Mouse (Mus musculus) right cerebral cortex, postnatal 25 days (tissue): ENCODE results near the gene 4930455H04Rik.

Source experiments
- DNase-seq: peaks from one replicate; pipeline ENCODE4 v3.0.0; 2022

4930455H04Rik gene

DNA sequence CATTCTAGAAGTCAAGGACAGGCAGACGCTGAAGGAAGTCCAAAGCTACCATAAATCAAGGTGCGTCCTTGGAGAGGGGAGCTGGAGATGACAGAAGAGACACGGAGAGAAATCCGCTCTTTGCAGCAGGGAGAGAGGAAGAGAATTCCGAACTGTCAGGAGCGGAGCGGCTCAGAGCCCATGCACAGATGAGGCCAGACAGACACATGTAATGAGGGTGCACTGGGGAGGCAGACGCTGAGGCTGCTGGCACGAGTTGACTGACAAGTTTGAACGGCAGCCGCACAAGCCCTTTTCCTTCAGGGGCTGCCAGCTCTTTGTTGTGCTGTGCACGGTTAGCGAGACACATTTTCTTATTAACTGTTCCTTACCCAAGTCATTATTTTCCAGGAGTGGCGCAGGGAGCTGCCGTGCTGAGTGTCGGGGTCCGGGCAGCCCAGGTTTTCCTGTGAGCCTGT is 502 bp downstream of the 4930455H04Rik start, which contains the start of gene Palmd:
Gene Palmd, minus strand, starts transcription at position 448 of the 458 bp plus-strand sequence.
- peak; percentile 59 for DNase-seq

DNA sequence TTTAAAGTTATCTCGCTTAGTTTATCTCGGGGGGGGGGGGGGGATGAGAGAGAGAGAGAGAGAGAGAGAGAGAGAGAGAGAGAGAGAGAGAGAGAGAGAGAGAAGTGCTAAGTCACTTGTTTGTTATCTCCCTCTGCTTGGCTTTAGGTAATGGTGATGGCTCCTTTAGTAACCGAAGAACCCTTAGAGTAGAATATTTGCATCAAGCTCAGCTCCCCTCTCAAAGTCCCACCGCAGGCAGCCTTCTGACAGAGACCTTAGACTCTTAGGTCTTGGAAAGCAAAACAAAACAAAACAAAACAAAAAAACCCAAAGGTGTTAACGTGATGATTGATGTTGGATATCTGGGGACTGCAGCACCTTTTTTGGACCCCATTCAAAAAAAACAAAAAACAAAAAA is 936 bp downstream of the 4930455H04Rik start:
- no peak for DNase-seq

DNA sequence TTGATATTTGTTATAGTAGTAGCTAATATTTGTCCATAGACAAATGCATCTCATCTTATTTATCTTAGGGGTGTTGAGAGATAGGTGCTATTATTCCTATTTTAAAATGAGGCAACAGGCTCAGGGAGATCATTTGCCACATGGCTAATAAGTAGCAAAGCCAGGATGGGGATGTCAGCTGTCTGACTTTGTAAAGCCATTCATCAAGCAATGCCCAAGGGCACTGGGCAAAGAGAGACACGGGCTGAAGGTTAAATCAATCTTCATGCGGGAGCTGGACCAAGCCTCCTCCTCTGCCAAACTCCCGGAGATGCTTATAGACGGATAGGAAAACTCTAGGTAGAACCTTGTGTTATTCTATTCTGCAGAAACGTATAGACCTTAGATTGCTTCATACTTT is 1.7 kb downstream of the 4930455H04Rik start:
- no peak for DNase-seq

DNA sequence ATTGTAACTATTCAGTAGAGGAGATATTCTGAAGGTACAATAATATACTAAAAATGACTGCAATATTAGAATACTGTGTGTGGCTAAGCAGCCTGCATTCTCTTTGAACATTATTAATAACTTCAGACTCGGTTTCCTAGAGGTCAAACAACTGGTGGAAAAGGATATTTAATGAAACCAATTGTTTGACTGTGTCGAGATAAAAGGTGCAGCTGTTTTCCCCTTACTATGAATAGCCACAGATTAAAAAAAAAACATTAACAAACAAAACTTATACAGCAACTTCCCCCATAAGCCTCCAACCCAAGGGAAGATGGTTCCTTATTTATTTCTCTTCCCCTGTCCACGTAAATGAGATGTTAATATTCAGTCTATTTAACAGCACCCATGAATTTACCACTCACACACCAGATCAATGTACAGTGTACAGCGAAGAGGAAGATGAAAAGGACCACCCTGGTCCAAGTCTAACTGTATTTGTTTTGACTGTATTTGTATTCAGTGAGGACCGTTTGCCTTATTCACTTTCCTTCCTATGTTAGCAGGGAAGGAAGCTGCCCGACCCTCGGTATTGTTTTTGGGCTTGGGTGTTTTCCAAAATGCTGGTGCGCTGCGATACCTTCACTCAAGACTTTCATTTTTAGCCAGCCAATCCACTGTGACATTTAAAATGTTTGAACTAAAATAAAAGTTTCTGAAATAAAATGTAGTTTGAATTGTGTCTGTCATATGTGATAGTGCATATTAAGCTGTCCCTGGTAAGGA is 13.9 kb downstream of the 4930455H04Rik start:
- no peak for DNase-seq

DNA sequence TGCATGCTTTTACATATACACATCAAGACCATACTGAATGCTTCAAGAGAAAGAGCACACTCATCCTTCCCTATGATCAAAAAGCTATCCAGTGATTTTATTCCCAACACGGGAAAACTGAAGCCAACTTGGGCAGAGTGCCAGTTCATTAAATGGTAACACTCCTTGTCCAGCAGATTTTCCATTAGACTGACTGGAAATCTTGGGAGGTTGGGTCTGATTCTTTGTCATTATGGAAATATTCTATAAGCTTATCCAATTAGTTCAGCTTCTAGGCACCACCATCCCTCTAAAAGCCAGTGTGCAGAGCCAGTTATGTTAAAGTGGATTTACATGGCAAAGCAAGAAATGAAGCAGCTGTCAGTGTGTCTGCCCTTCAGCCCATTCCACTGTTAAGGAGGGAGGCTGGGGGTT is 17.0 kb downstream of the 4930455H04Rik start:
- DNase-seq = no peak

DNA sequence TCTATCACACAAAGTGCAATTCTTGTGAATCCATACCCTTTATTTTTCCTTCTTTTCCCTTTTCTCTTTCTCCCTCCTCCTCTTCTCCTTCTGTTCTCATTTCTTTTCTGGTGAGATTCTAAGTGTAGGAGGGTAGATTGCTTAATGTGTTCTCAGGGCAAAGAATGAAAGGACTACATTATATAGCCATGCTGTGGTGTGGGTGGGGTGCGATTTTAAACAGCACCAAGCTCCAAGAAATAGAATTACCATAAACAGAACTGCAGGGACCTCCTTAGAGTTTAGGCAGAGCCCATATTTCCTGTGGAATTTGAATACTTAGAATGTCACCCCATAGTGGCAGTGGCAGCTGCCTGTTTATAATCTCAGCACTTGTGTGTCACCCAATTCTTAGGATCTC is 17.7 kb downstream of the 4930455H04Rik start:
- DNase-seq = peak; percentile 65

DNA sequence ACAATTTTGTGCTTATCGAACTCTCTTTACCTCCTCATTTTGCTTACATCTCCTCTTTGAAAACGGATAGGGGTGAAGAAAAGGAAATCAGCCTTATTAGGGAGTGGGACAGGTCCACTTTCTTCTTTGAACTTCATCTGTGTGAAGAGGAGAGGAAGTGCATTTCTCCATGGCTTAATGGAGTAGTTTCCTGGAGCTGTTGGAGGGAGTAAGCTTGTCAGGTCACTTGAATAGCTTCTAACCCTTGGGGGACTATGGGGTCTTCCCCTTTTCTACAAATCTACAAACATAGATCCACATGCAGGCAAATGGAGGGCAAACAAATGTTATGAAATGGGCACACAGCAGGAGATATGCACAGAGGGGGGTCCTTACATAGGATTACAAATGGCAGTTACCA is 18.4 kb downstream of the 4930455H04Rik start:
- DNase-seq = no peak

DNA sequence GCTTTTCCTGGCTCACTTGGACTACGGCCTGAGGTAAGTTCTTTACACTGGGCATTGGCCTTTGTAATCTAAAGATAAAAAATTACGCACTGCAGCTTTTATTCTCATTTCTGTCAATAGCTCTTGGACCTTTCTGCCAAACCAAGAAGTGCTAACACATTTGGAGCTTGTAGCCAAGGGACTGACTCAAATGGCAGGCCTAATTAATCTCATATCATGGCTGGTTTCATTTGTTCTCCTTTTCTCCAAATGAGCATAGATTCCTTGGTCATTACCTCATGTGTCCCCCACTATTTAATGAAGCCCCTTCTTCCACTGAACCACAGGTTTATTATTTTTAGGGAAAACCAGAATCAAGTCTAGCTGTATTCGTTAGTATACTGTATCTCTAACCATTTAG is 20.2 kb downstream of the 4930455H04Rik start:
- DNase-seq = no peak

DNA sequence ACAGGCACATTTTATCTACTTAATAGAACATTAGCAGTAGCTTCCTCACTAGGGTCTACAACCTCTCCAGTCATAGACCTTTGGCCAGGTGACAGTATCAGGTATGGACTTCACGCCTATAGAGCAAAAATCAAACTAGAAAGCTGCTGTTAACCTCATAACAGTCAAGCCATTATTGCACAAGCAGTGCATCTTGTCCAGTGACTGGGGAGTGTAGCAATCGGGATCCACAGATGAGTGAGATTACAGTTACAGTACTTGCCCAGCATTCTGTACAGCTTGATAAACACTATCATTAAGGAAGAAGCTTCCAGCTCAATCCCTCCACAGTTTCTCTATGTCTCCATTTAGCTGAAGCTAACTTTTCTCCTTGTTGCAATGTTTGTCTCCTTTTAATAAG is 23.1 kb downstream of the 4930455H04Rik start:
- DNase-seq = no peak

DNA sequence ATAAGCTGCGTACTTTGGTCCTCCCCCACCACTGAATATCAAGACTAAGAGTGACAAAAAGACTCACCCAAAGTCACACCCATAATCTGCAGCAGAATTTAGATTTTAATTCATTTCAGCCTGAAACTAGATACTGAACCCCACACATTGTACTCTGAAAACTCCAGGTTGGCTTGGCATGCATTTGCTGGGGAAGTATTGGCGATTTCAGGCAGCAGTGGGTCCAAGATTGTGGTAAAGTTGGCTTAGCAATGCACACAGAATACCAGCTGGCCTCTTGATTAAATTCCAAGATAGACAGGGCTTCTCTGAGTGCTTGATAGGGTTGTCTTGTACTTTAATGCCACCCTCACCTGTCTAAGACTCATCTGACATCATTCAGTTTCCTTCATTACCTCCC is 24.9 kb downstream of the 4930455H04Rik start:
- DNase-seq = no peak

DNA sequence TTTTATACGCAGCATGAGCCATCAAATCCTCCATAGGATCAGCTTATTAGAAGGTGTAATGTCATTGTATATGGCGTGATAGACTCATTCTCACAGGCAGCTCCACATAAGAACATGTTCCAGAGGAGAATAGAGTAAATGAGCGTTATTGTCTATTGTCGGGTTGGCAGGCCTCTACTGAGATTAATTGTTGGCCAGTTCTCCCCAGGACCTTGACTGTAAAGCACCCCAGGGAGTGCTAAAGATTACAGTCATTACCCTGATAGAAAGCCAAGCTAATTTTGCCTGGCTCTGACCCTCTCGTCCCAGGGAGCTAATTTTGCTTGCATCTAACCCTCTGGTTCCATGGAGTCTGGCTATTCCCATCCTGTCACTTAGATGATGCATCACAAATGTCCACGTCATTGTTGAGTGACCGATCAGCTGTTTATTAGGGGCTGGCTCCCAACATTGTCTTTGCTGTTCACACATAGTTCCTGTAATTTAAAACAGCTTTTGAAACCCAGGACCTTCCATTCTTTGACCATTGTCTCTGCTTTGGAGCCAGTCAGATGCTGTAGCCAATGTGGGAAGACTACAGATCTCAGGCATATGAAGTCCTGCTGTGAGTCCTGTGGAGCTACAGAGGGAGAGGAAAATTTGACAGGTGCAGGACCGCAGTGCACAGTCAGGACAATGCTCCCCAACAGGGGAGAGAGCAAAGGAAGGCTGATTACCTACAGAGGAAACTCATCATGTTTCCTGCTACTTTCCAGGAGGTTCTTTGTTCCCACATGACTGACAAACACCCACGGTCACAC is 33.8 kb downstream of the 4930455H04Rik start:
- DNase-seq = no peak

DNA sequence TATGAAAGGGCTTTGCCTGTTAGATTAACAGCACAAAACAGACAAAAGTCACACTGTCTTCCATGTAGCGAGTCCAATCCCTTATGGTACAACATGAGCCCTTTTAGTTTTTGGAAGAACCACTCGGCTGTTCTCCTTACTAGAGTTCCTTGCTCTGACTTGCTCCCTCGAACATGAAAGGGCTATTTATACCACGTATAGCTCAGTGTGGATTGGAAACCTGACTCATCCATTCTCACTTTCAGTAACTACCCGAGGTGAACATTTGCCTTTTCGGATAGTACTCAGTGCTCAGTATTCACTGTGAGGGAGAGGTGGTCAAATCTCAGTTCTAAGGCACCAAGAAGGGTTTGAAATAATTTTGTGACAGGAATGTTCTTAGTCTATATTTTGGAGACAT is 35.3 kb downstream of the 4930455H04Rik start:
- DNase-seq = no peak

DNA sequence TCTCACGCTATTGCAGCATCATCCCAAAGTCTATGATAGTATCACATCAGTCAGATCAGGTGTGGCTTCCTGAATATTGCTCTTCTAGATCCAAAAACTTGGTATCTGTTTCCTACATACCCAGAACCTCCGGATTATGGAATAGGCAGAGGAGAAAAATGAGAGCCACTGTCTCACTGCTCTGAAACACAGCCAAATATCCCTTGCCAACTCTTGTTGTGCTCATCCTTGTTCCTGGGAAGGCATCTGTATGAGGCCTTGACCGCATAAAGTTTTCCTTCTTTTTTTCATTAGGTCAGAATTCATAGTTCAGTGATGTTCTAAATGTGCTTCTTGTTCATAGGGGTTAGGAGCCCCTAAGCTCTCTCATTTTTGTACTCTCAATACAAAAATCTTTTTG is 38.6 kb downstream of the 4930455H04Rik start:
- DNase-seq = no peak

DNA sequence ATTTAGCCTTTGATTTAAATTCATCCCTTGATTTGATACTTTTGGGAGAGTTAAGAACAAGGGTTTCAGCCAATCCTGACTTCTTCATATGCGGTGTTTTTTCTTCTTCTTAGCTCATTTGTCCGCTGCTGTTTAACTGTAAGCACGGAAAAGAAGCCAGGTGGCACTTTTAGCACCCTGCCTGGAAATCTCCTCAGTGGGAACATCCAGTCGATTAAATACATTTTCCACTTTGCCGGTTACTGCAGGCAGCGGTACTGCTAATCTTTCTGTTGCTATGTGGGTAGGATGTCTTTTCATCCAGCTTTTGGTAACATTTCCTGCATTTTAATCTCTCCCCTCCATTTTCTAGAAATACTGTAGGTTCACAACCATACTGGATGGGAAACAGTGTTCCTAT is 39.3 kb downstream of the 4930455H04Rik start:
- DNase-seq = peak; percentile 54

DNA sequence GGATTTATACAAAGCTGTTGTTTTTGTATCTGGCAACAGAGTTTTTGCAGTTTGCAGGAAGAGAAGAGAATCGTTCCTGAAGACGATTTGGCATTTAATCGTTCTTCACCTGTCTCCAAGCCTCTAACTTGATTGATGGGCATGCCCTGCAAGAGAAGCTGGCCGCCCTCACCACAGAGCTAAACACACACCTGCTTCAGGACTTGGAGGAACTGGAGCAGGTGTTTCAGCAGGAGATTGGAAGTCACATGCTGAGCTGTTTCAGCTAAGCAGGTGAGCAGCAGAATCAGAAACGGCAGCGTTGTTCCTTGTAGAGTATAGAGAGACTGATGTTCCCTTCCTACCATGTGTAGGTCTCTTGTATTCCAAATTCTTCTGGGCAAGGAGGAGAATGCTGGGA is 42.1 kb downstream of the 4930455H04Rik start:
- no peak for DNase-seq

DNA sequence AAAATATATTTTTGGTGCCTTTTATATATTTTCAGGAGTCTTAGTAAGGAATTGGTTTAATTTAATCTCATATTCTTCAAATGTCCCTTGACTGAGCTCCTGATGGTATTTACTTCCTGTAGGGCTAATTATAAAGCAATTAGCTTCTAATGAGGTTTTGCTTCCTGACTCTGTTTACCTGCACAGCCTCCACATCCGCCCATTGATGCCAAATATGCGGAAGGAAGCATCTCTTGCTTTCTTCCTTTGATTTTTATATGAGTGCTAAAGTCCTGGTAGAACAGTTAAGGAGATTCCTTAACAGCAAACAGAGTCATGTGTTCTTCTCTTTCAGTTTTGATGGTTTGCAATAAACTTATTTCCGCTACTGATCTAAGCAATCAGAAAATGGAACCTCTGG is 52.3 kb downstream of the 4930455H04Rik start:
- no peak for DNase-seq

DNA sequence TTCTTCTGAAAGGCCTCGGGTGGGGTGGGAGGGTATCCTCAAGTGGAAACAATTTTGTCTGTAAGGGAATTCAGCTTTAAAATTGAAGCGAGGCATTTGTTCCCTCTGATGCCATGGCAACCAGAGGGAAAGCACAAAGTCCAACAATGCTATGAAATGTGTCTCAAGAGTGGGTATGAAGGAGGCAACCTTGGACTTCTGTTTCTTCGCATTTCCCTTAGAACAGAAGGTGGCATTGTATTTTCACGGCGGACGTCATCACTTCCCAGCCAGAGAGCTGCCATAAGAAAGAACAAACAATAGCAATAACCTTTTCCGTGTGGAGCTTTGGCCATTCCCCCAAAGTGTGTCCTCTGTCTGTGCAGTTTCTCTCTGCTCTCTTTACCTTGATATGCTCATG is 53.8 kb downstream of the 4930455H04Rik start:
- no peak for DNase-seq

DNA sequence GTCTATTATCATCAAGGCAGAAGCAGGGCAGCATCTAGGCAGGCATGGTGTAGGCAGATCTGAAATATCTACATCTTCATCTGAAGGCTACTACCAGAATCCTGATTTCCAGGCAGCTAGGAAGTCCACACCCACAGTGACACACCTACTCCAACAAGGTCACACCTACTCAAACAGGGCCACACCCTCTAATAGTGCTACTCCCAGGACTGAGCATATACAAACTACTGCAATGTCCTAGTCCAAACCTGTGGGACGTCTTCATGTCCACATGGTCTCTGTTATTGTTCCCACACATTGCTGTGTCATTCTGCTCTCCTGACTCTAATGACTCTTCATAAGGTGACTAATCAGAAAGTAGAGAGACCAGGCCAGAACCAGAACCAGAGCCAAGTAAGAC is 56.0 kb downstream of the 4930455H04Rik start:
- DNase-seq = no peak

DNA sequence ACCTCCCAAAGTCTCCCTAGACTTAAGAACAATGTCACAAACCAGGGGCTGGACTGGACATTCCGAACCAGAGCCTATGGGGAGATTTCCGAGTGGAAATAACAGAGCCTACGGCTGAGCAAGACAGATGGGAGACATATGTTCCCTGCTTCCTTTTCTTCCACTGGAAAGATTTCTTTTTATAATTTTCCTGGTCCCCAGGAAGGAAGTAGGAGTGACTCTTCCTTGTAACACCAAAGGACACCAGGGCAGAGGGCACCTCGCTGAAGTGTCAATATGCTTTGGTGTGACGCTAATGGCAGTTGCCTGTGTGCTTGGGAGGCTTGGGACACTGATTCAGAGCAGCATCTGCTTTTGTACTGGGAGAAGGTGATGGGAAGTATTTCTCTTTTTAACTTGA is 56.5 kb downstream of the 4930455H04Rik start:
- DNase-seq = no peak

DNA sequence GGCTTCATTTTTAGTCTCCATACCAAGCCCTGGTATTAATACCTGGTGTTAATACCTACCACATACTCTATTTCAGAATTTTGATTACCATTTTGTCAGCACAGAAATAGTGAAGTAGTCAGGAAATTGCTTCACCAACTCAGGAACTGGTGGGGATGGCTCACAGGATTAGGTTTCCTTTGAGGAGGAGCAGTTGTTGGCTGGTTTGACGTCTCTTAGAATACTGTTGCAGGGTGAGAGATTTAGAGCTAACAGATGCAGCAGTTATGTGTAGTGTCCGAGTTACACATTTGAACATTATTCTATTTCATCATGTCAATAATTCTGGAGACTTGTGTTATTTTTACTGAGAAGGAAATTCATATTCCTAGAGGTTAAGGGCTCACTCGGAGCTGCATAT is 57.4 kb downstream of the 4930455H04Rik start:
- no peak for DNase-seq
